ENCODE assay signal across 16 mouse cellular contexts in the genomic region with DNA sequence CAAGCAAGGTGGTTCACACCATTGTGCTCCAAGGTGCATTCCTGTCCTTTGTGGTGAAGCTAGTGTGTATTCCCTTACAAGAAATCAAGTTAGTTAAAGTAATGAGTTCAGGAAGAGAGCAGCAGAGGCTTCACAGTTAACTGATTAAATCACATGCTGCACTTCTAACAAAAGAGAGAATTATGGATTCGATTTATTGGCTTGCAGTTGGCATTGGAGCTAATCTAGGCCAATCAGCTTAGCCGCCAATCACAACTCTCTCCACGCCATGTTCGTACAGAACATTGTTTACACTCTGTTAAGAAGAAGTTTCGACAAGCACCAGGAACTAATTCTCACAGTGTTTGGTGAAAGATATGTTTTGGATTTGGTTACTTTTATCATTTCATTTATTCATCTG.
"Had no signal": no experiment of that assay in that cellular context is flagged by ENCODE, and none has a peak within 500 bp of the region (broad histone marks: within the 10 kb centered on the region; RNA-seq: fewer than 3 reads in every experiment).

No protein-coding gene starts in this region.

- H3K4me3 ChIP-seq: neural tube, embryonic 12.5 days; neural tube, embryonic 13.5 days; neural tube, embryonic 15.5 days; stomach, embryonic 15.5 days had no signal

- DNase-seq: right cerebral cortex, adult 18-20 months; right cerebral cortex, postnatal 14 days; right cerebral cortex, postnatal 25 days; right cerebral cortex, postnatal 4 days; spleen, adult 18-20 months; thymus, adult 18-20 months; thymus, adult 2 months; thymus, postnatal 14 days; thymus, postnatal 25 days; thymus, postnatal 36 days; thymus, postnatal 4 days had no signal

- H3K27me3 ChIP-seq: neural tube, embryonic 12.5 days; neural tube, embryonic 13.5 days; neural tube, embryonic 15.5 days; stomach, embryonic 15.5 days had no signal

- H3K4me2 ChIP-seq: neural tube, embryonic 12.5 days; neural tube, embryonic 13.5 days; neural tube, embryonic 15.5 days; stomach, embryonic 15.5 days had no signal

- H3K9ac ChIP-seq: neural tube, embryonic 12.5 days; neural tube, embryonic 13.5 days; neural tube, embryonic 15.5 days; stomach, embryonic 15.5 days had no signal

- H3K36me3 ChIP-seq: neural tube, embryonic 12.5 days; neural tube, embryonic 13.5 days; neural tube, embryonic 15.5 days; stomach, embryonic 15.5 days had no signal

- H3K9me3 ChIP-seq: neural tube, embryonic 12.5 days; neural tube, embryonic 13.5 days; neural tube, embryonic 15.5 days; stomach, embryonic 15.5 days had no signal

- H3K4me1 ChIP-seq: neural tube, embryonic 12.5 days; neural tube, embryonic 13.5 days; neural tube, embryonic 15.5 days; stomach, embryonic 15.5 days had no signal

- H3K27ac ChIP-seq: neural tube, embryonic 12.5 days; neural tube, embryonic 13.5 days; neural tube, embryonic 15.5 days; stomach, embryonic 15.5 days; stomach, postnatal 0 days had no signal
